Mouse (Mus musculus) intestine, postnatal 0 days (tissue): ENCODE data around the gene Ndufa13. TPM values are rescaled to one million over a fixed set of nuclear protein-coding genes. Genes with fewer than 3 reads are reported as not detected.
A peak's percentile ranks its signal among the peaks of the same experiment; 100 is the strongest.
"Not testable (repeated sequence)": the region's sequence is repeated elsewhere in the genome, so short reads cannot be mapped to it uniquely, and the experiment has no call there.

Source experiments
- ATAC-seq: fragments of 200-750 bp; cut with Nextera tagmentation; 2 replicates; pipeline ENCODE4 v1.8.0; 2017; ENCODE audit warnings: mild to moderate bottlenecking, moderate TSS enrichment, moderate library complexity
- H3K27ac ChIP-seq: fragments of 300-500 bp; sonication (generic); 2 replicates; pipeline ENCODE4 v1.5.1; 2014; ENCODE audit warnings: mild to moderate bottlenecking, low read depth, low read length, moderate library complexity
- H3K27me3 ChIP-seq: fragments of 300-500 bp; sonication (generic); replicated peaks from 2 replicates; pipeline ENCODE4 v1.6.1; 2014; ENCODE audit warnings: low read length, mixed read lengths; ENCODE audit not compliant: control insufficient read depth, insufficient read depth
- H3K36me3 ChIP-seq: fragments of 300-500 bp; sonication (generic); 2 replicates; pipeline ENCODE4 v1.6.1; 2014; ENCODE audit warnings: mild to moderate bottlenecking, moderate library complexity; ENCODE audit not compliant: control insufficient read depth, insufficient read depth
- H3K4me1 ChIP-seq: fragments of 300-500 bp; sonication (generic); replicated peaks from 2 replicates; pipeline ENCODE4 v1.6.1; 2014; ENCODE audit warnings: antibody characterized with exemption, low read length, mixed read lengths; ENCODE audit not compliant: control insufficient read depth, insufficient read depth
- H3K4me2 ChIP-seq: fragments of 300-500 bp; sonication (generic); replicated peaks from 2 replicates; pipeline ENCODE4 v1.6.1; 2014; ENCODE audit warnings: low read depth, mild to moderate bottlenecking, moderate library complexity
- H3K4me3 ChIP-seq: fragments of 300-500 bp; sonication (generic); 2 replicates; pipeline ENCODE4 v1.5.1; 2014; ENCODE audit warnings: low read depth, low read length
- H3K9ac ChIP-seq: fragments of 300-500 bp; sonication (generic); 2 replicates; pipeline ENCODE4 v1.6.1; 2014; ENCODE audit warnings: mild to moderate bottlenecking, low read depth, low read length
- H3K9me3 ChIP-seq: fragments of 300-500 bp; sonication (generic); 2 replicates; pipeline ENCODE4 v1.6.1; 2016; ENCODE audit warnings: mixed run types; ENCODE audit not compliant: control insufficient read depth
- CTCF ChIP-seq: sonication (generic); IDR thresholded peaks from 2 replicates; pipeline ENCODE4 v1.5.1; 2016; ENCODE audit warnings: low read depth, mild to moderate bottlenecking, control low read depth, antibody characterized with exemption, moderate library complexity
- WGBS: fragments of 180-500 bp; shearing (Covaris S2); extraction: QIAGEN DNeasy Blood & Tissue Kit; methylation state at CpG from one replicate; pipeline ENCODE4 v1.1.7; 2014; 5-methylcytosine and 5-hydroxymethylcytosine counted together
- polyA plus RNA-seq: library from polyadenylated mRNA; unstranded; fragments of >200 nt; fragmentation: Nextera tagmentation; extraction: Ambion mirVana; gene quantifications from 2 replicates; pipeline ENCODE4 v1.2.1, GENCODE M21; 2015

Ndufa13 gene
- 310 and 317 TPM in 2 replicates for polyA plus RNA-seq

GRCm38 (mm10) chr8:69902163-69903062 is at the start of gene Ndufa13, which contains the start of the genes Tssk6 and Yjefn3:
Ndufa13 (minus strand) TSS chr8:69902558.
Tssk6 (plus strand) TSS chr8:69902184.
Yjefn3 (minus strand) TSS chr8:69902712.
- ATAC-seq, result peak; percentile 32
- peak within 1 kb of the TSS; percentile 79 for H3K27ac ChIP-seq
- H3K36me3 ChIP-seq, result peaks cover 7% of the 10 kb centered on the region; the same call in 1 of the 2 replicates
- H3K9me3 ChIP-seq, result no peaks in the 10 kb centered on the region
- no peaks in the 10 kb centered on the region for H3K27me3 ChIP-seq
- peak within 1 kb of the TSS; percentile 82 for H3K4me2 ChIP-seq
- H3K4me1 ChIP-seq, result peaks cover 3% of the 10 kb centered on the region; the same call in 1 of the 2 replicates
- 5% methylated on average over 89 of the region's 89 CpGs for WGBS
- TF ChIP-seq CTCF, result peak; percentile 39; the same call in 1 of the 2 replicates
- peak within 1 kb of the TSS; percentile 75 for H3K4me3 ChIP-seq
- H3K9ac ChIP-seq, result peak within 1 kb of the TSS; percentile 67

GRCm38 (mm10) chr8:69950300-69950699 is 47.9 kb upstream of the Ndufa13 start:
- Histone ChIP-seq H3K27ac (peak overlapping the region; percentile 64), H3K27me3 (no peaks in the 10 kb centered on the region), H3K9ac (no peak overlapping the region), H3K4me2 (no peak overlapping the region), H3K4me3 (no peak overlapping the region), H3K4me1 (0 out of 2 replicates have a peak, but pooled peaks cover 2% of the 10 kb centered on the region), H3K36me3 (peaks cover 7% of the 10 kb centered on the region; the same call in 1 of the 2 replicates), H3K9me3 (no peaks in the 10 kb centered on the region)
- ATAC-seq, result peak; percentile 81
- no peak for TF ChIP-seq CTCF
- 50% methylated on average over 2 of the region's 2 CpGs for WGBS

- 93% methylated on average over 2 of the region's 3 CpGs for WGBS
- not testable (repeated sequence) for H3K9me3 ChIP-seq, H3K27ac ChIP-seq, H3K4me3 ChIP-seq, H3K4me2 ChIP-seq, H3K36me3 ChIP-seq, ATAC-seq, H3K4me1 ChIP-seq, H3K9ac ChIP-seq, H3K27me3 ChIP-seq
Observed at GRCm38 (mm10) chr8:69942495-69942894, 40.1 kb upstream of the Ndufa13 start.

GRCm38 (mm10) chr8:69940386-69940785 is 38.0 kb upstream of the Ndufa13 start:
- Histone ChIP-seq H3K36me3 (peaks cover 3% of the 10 kb centered on the region), H3K27ac (0 out of 2 replicates have a peak overlapping the region, but pooled peaks have one; percentile 54), H3K27me3 (no peaks in the 10 kb centered on the region), H3K9me3 (no peaks in the 10 kb centered on the region), H3K4me2 (no peak overlapping the region), H3K4me1 (peaks cover 13% of the 10 kb centered on the region), H3K9ac (no peak overlapping the region), H3K4me3 (no peak overlapping the region)
- 85% methylated on average over 2 of the region's 2 CpGs for WGBS
- no peak for TF ChIP-seq CTCF
- no peak for ATAC-seq

GRCm38 (mm10) chr8:69939633-69940032 is 37.3 kb upstream of the Ndufa13 start:
- ATAC-seq, result peak; percentile 29; the same call in 1 of the 2 replicates
- 22% methylated on average over 3 of the region's 3 CpGs for WGBS

GRCm38 (mm10) chr8:69938245-69938982 is 36.1 kb upstream of the Ndufa13 start:
- no peaks in the 10 kb centered on the region for H3K27me3 ChIP-seq
- WGBS, result 49% methylated on average over 6 of the region's 6 CpGs
- no peak for TF ChIP-seq CTCF

More at GRCm38 (mm10) chr8:69939633-69940032, 37.3 kb upstream of the Ndufa13 start:
- H3K4me3 ChIP-seq, result no peak overlapping the region
- H3K9me3 ChIP-seq, result no peaks in the 10 kb centered on the region
- no peak for TF ChIP-seq CTCF
- peak overlapping the region; percentile 54 for H3K27ac ChIP-seq
- peaks cover 13% of the 10 kb centered on the region for H3K4me1 ChIP-seq
- H3K36me3 ChIP-seq, result peaks cover 9% of the 10 kb centered on the region
- no peaks in the 10 kb centered on the region for H3K27me3 ChIP-seq
- H3K9ac ChIP-seq, result no peak overlapping the region
- H3K4me2 ChIP-seq, result no peak overlapping the region

More at GRCm38 (mm10) chr8:69938245-69938982, 36.1 kb upstream of the Ndufa13 start:
- peaks cover 19% of the 10 kb centered on the region for H3K36me3 ChIP-seq
- H3K9ac ChIP-seq, result no peak overlapping the region
- H3K4me1 ChIP-seq, result peaks cover 13% of the 10 kb centered on the region
- H3K9me3 ChIP-seq, result no peaks in the 10 kb centered on the region
- H3K4me2 ChIP-seq, result no peak overlapping the region
- H3K4me3 ChIP-seq, result no peak overlapping the region
- peak overlapping the region; percentile 43 for H3K27ac ChIP-seq
- no peak for ATAC-seq
